Mouse (Mus musculus) right cerebral cortex, adult 2 months (tissue): Measurements from ENCODE around the gene Junb.

Experiments
- DNase-seq, 2 experiments: peaks; one replicate each; pipeline ENCODE4 v3.0.0; 2021 to 2022; ENCODE audit warnings: low spot score in 2 of 2

Gene Junb

GRCm38 (mm10) chr8:84973079-84973478, 5.4 kb downstream of the Junb start:
- no peak for DNase-seq

GRCm38 (mm10) chr8:84970913-84971312, 7.6 kb downstream of the Junb start:
- DNase-seq, result no peak

GRCm38 (mm10) chr8:84970135-84970790, 8.3 kb downstream of the Junb start:
- no peak for DNase-seq

GRCm38 (mm10) chr8:84969241-84970134, 9.0 kb downstream of the Junb start, which contains the start of the genes Gm49661, Prdx2 and Rnaseh2a:
Gene Gm49661, minus strand, starts transcription at chr8:84969433.
Gene Prdx2, plus strand, starts transcription at chr8:84969587.
Gene Rnaseh2a, minus strand, starts transcription at chr8:84969767.
- DNase-seq, result peak; percentile 71 to 76

- DNase-seq, result no peak
Observed at GRCm38 (mm10) chr8:84968650-84969049, 9.9 kb downstream of the Junb start.

- no peak for DNase-seq
Observed at GRCm38 (mm10) chr8:84967532-84968304, 10.8 kb downstream of the Junb start.

- DNase-seq, result no peak
Observed at GRCm38 (mm10) chr8:84966603-84967002, 11.9 kb downstream of the Junb start.

- peak; percentile 93 to 94 for DNase-seq
Observed at GRCm38 (mm10) chr8:84965731-84966291, 12.7 kb downstream of the Junb start.

GRCm38 (mm10) chr8:84963952-84964351, 14.6 kb downstream of the Junb start:
- no peak for DNase-seq

- DNase-seq, result no peak
Observed at GRCm38 (mm10) chr8:84959811-84960210, 18.7 kb downstream of the Junb start.

GRCm38 (mm10) chr8:84956768-84957167, 21.8 kb downstream of the Junb start:
- peak; percentile 88 to 89 for DNase-seq

GRCm38 (mm10) chr8:84952612-84953255, 25.8 kb downstream of the Junb start:
- no peak for DNase-seq

GRCm38 (mm10) chr8:84949753-84950152, 28.8 kb downstream of the Junb start:
- no peak for DNase-seq

GRCm38 (mm10) chr8:84947241-84947545, 31.3 kb downstream of the Junb start:
- no peak for DNase-seq

- no peak for DNase-seq
Observed at GRCm38 (mm10) chr8:84946528-84947240, 31.8 kb downstream of the Junb start, which contains the start of gene Rtbdn. Gene Rtbdn, plus strand, starts transcription at chr8:84946991.

- no peak for DNase-seq
Observed at GRCm38 (mm10) chr8:84945633-84946527, 32.6 kb downstream of the Junb start.

- DNase-seq, result peak; percentile 84 to 88
Observed at GRCm38 (mm10) chr8:84945235-84945632, 33.3 kb downstream of the Junb start.

GRCm38 (mm10) chr8:84944478-84945160, 33.9 kb downstream of the Junb start:
- DNase-seq, result peak; percentile 70 to 79

- no peak for DNase-seq
Observed at GRCm38 (mm10) chr8:84943699-84944098, 34.8 kb downstream of the Junb start.
